Mouse (Mus musculus): Measurements from ENCODE around the gene Mfap1a.
A peak's percentile ranks its signal among the peaks of the same experiment; 100 is the strongest.

Gene Mfap1a

GRCm38 (mm10) chr2:121442259-121443067, 64.0 kb downstream of the Mfap1a start:
- DNase-seq (ENCODE audit: low read depth, low spot score) = peak; percentile 85

Measured in ZHBTc4 (cell line).